In the genomic region with DNA sequence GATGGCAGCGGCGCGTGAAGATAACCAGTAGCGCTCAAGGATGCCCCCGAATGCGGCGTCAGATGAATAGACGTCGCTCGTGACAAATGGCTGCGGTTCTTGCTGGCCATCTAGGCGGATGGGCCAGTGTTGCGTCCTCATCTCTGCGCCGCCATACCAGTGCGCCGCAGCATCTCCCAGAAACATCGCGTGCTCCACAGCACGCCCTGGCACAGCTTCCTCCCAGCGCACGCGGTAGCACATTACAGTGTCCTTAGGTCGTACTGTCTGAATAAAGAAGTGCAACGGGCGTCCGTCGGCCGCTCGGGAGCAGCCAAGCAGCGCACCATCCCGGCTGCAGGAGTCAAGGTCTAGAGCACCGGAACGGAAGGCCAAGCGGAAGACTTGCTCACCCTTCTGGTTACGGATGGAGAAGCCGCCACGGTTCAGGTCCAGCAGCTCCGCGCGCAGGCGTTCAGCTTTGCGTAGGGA, we compare ENCODE assay signal across 8 mouse cellular contexts. TPM values are rescaled to one million over a fixed set of nuclear protein-coding genes. Genes with fewer than 3 reads are reported as not detected.
DNase-seq lines count a peak whose midpoint lies in the region; ATAC-seq and TF ChIP-seq lines count a peak whose summit lies in the region.

No protein-coding gene starts in this region.

- H3K36me3 ChIP-seq in hindbrain, embryonic 15.5 days: no peaks in the 10 kb centered on the region
- H3K36me3 ChIP-seq in liver, embryonic 15.5 days (replicated peaks): no peaks in the 10 kb centered on the region

- H3K27ac ChIP-seq in hindbrain, embryonic 15.5 days (replicated peaks): no peak overlapping the region
- no peak overlapping the region for H3K27ac ChIP-seq in liver, embryonic 15.5 days (replicated peaks)

- TF ChIP-seq POLR2A in lung, adult 2 months (IDR thresholded peaks at IDR 0.05; ENCODE audit: borderline replicate concordance, extremely low read depth, low read depth, low read length): no peak

- peak; percentile 62 to 66 for DNase-seq in cerebellum, postnatal 10 days
- DNase-seq in ZHBTc4 (ENCODE audit: low read depth, low spot score): peak; percentile 63
- no peak for DNase-seq in thymus, postnatal 14 days
- no peak for DNase-seq in lung, adult 2 months
- DNase-seq in urinary bladder, postnatal 25 days (ENCODE audit: low spot score): no peak

- no peak for ATAC-seq in cerebellum, adult (ENCODE audit: insufficient number of reproducible peaks, low FRiP score, low TSS enrichment)
- no peak for ATAC-seq in hindbrain, embryonic 15.5 days (ENCODE audit: low FRiP score, low read depth)
- ATAC-seq in liver, embryonic 15.5 days (ENCODE audit: insufficient read depth): no peak

- peak overlapping the region; percentile 36 for H3K4me3 ChIP-seq in hindbrain, embryonic 15.5 days
- no peak overlapping the region for H3K4me3 ChIP-seq in liver, embryonic 15.5 days (replicated peaks)
- H3K4me3 ChIP-seq in lung, adult 2 months (replicated peaks; ENCODE audit: extremely low read depth, low read depth, low read length): no peak overlapping the region

- no peak for TF ChIP-seq CTCF in lung, adult 2 months (IDR thresholded peaks at IDR 0.05; ENCODE audit: insufficient read depth, low read length)

- peak overlapping the region; percentile 22 for H3K9ac ChIP-seq in hindbrain, embryonic 15.5 days
- H3K9ac ChIP-seq in liver, embryonic 15.5 days: no peak overlapping the region

- peaks cover 46% of the 10 kb centered on the region for H3K4me1 ChIP-seq in hindbrain, embryonic 15.5 days (replicated peaks)
- H3K4me1 ChIP-seq in liver, embryonic 15.5 days (replicated peaks): peaks cover 37% of the 10 kb centered on the region
- H3K4me1 ChIP-seq in lung, adult 2 months (ENCODE audit: control insufficient read depth, insufficient read depth, low read length): peaks cover 5% of the 10 kb centered on the region

- 10% methylated on average over 43 of the region's 43 CpGs for WGBS in hindbrain, embryonic 15.5 days
- 4% methylated on average over 43 of the region's 43 CpGs for WGBS in liver, embryonic 15.5 days (ENCODE audit: insufficient replicate concordance)
- WGBS in lung, adult 2 months: 43% methylated on average over 43 of the region's 43 CpGs

- peak overlapping the region; percentile 57 for H3K4me2 ChIP-seq in hindbrain, embryonic 15.5 days
- peak overlapping the region; percentile 40; the same call in 1 of the 2 replicates for H3K4me2 ChIP-seq in liver, embryonic 15.5 days

- H3K27me3 ChIP-seq in hindbrain, embryonic 15.5 days: peaks cover 47% of the 10 kb centered on the region
- H3K27me3 ChIP-seq in liver, embryonic 15.5 days: peaks cover 88% of the 10 kb centered on the region

- no peaks in the 10 kb centered on the region for H3K9me3 ChIP-seq in hindbrain, embryonic 15.5 days
- H3K9me3 ChIP-seq in liver, embryonic 15.5 days (replicated peaks): no peaks in the 10 kb centered on the region

RNA-seq across cellular contexts. Expression of gene AI464131, which starts 3.9 kb away (rescaled TPM):
- polyA plus RNA-seq in hindbrain, embryonic 15.5 days (2015; fragmentation: Nextera tagmentation; extraction: Ambion mirVana): 11.2 and 14.0 TPM in 2 replicates
- polyA plus RNA-seq in liver, embryonic 15.5 days (2015; fragmentation: Nextera tagmentation; extraction: Ambion mirVana): 1.3 and 1.5 TPM in 2 replicates
- 14.0 and 14.1 TPM in 2 replicates for polyA plus RNA-seq in lung, adult 2 months (2012; rRNA removed)

RNA-seq across cellular contexts. Expression of gene 1110017D15Rik, which starts 18.2 kb away (rescaled TPM):
- polyA plus RNA-seq in hindbrain, embryonic 15.5 days (2015; fragmentation: Nextera tagmentation; extraction: Ambion mirVana): 17.0 and 19.3 TPM in 2 replicates
- not detected in 2 replicates for polyA plus RNA-seq in liver, embryonic 15.5 days (2015; fragmentation: Nextera tagmentation; extraction: Ambion mirVana)
- polyA plus RNA-seq in lung, adult 2 months (2012; rRNA removed): 40.8 and 50.3 TPM in 2 replicates

RNA-seq across cellular contexts. Expression of gene Nudt2, which starts 34.0 kb away (rescaled TPM):
- polyA plus RNA-seq in hindbrain, embryonic 15.5 days (2015; fragmentation: Nextera tagmentation; extraction: Ambion mirVana): 68.3 and 76.0 TPM in 2 replicates
- polyA plus RNA-seq in liver, embryonic 15.5 days (2015; fragmentation: Nextera tagmentation; extraction: Ambion mirVana): 20.2 and 22.3 TPM in 2 replicates
- polyA plus RNA-seq in lung, adult 2 months (2012; rRNA removed): 7.2 and 11.7 TPM in 2 replicates

RNA-seq across cellular contexts. Expression of gene Kif24, which starts 34.3 kb away (rescaled TPM):
- polyA plus RNA-seq in hindbrain, embryonic 15.5 days (2015; fragmentation: Nextera tagmentation; extraction: Ambion mirVana): 2.9 and 4.1 TPM in 2 replicates
- 5.3 and 5.5 TPM in 2 replicates for polyA plus RNA-seq in liver, embryonic 15.5 days (2015; fragmentation: Nextera tagmentation; extraction: Ambion mirVana)
- 0.95 and 1.2 TPM in 2 replicates for polyA plus RNA-seq in lung, adult 2 months (2012; rRNA removed)

Comparison
In these comparisons a context has a peak if more than half of its experiments do, and no peak if none do; other contexts are left out.
1. DNase-seq: peak in cerebellum, postnatal 10 days (2 of 2) and ZHBTc4 (single experiment); none in thymus, postnatal 14 days (single experiment), lung, adult 2 months (single experiment) and urinary bladder, postnatal 25 days (single experiment).
2. RNA of gene 1110017D15Rik, which starts 18.2 kb away (polyA plus RNA-seq): 40.8 to 50.3 TPM in lung, adult 2 months and 17.0 to 19.3 TPM in hindbrain, embryonic 15.5 days; not detected in liver, embryonic 15.5 days; every median in the first group is over 10 times any median in the second.